Mouse (Mus musculus): ENCODE data around the gene Zfp949. TPM values are rescaled to one million over a fixed set of nuclear protein-coding genes. Genes with fewer than 3 reads are reported as not detected.

Zfp949 gene
- polyA plus RNA-seq (2011; ENCODE audit: insufficient read length, low read depth, missing spikeins), result 5.3 and 8.8 TPM in 2 replicates

DNA sequence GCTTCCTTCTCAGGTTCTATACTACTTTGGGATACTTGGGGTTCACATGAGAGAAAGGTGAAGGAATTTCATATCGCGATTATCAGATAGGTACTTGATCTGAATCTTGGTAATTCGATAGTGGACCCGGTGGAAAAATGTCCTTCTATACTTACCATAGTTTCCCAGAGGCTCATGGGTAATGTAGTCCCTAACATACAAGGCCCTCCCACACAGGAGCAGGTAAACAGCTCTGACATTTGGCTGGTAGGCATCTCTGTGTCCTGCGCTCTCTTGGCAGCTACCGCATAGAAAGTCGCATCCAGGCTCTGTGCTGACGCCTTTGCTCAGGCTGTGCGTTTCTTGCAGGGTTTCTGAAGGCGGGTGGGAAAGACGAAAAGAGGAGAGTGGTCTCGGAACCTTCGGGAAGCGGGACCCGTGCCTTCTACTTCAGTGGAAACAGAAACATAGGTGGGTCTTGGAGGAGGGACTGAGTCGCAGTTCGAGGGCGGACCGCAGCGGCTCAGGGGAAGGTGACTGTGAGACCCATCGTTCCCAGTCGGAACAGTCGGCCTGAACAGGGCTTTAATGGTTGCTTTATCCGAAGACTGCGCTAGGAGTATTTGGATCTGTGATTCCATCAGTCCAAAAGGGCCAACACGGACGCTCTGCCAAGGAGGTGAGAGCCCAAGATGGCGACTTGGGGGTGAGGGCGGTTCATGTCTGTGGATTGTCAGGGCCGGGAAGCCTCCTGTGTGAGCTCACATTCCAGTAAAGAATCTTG lies at the start of gene Zfp949:
TSS of gene Zfp949 (plus strand) at position 170 of the 763 bp plus-strand sequence.
- peak within 1 kb of the TSS; percentile 97 for H3K4me3 ChIP-seq (ENCODE audit: insufficient read depth, low read length)
- peak; percentile 64 for TF ChIP-seq POLR2A (IDR thresholded peaks at IDR 0.05; ENCODE audit: low read depth, low read length)
- TF ChIP-seq CTCF (IDR thresholded peaks at IDR 0.05; ENCODE audit: borderline replicate concordance, insufficient read depth, low read length), result no peak
- peak within 1 kb of the TSS; percentile 83 for H3K27ac ChIP-seq (ENCODE audit: insufficient read depth, low read length)
- H3K4me1 ChIP-seq (ENCODE audit: control insufficient read depth, insufficient read depth, low read length), result no peaks in the 10 kb centered on the region

- Histone ChIP-seq H3K4me1 (ENCODE audit: control insufficient read depth, insufficient read depth, low read length) (no peaks in the 10 kb centered on the region), H3K27ac (ENCODE audit: insufficient read depth, low read length) (no peak overlapping the region), H3K4me3 (ENCODE audit: insufficient read depth, low read length) (no peak overlapping the region)
- TF ChIP-seq POLR2A (IDR thresholded peaks at IDR 0.05; ENCODE audit: low read depth, low read length), result no peak
- no peak for TF ChIP-seq CTCF (IDR thresholded peaks at IDR 0.05; ENCODE audit: borderline replicate concordance, insufficient read depth, low read length)
These were observed 47.7 kb upstream of the Zfp949 start for GRCm38 (mm10) chr9:88500112-88500511.

GRCm38 (mm10) chr9:88501846-88502245 lies 46.0 kb upstream of the Zfp949 start:
- Histone ChIP-seq H3K4me1 (ENCODE audit: control insufficient read depth, insufficient read depth, low read length) (no peaks in the 10 kb centered on the region), H3K27ac (ENCODE audit: insufficient read depth, low read length) (no peak overlapping the region), H3K4me3 (ENCODE audit: insufficient read depth, low read length) (no peak overlapping the region)
- TF ChIP-seq CTCF (IDR thresholded peaks at IDR 0.05; ENCODE audit: borderline replicate concordance, insufficient read depth, low read length) (no peak), POLR2A (IDR thresholded peaks at IDR 0.05; ENCODE audit: low read depth, low read length) (no peak)

DNA sequence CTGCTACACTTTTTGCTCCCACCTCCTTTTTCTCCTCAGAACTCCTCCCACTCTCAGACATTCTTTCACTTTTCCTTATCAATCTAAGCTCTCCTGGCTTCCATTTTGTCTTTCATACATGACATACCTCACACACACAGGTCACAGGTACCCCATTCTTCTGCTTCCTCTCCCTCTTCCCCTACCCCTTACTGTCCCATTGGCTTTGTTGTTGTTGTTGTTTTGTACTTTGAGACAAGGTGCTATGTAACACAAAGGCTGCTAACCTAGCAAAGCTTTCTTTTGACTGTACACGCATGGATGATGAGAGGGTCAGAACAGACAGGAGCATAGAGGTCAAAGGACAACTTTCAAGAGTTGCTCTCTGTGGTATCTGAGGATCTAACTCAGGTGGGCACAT lies 32.3 kb upstream of the Zfp949 start:
- H3K27ac ChIP-seq (ENCODE audit: insufficient read depth, low read length), result no peak overlapping the region

DNA sequence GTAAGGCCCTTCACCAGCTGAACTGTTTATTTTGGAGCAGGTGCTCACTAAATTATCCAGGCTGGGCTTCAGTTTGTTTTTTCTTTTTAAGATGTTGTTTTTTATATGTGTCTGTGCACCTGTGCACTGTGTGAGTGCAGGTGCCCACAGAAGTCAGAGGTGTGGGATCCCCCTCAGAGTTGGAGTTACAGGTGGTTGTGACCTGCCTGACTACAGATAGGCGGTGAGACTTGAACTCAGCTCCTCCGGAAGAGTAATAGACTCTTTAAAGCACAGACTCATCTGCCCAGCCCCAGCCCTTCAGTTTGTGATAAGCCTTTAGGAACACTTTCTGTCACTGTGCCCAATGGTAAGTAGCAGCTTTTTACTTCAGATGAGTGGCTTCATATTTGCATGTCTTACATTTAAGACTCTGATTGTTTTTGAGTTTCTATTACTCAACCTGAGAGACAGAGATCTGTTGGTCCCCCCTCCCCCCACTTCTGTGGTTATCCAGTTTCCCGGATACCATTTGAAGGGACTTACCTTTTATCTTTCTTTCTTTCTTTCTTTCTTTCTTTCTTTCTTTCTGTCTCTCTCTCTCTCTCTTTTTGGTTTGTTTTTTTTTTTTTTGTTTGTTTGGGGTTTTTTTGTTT lies 31.3 kb upstream of the Zfp949 start:
- Histone ChIP-seq H3K4me1 (ENCODE audit: control insufficient read depth, insufficient read depth, low read length) (no peaks in the 10 kb centered on the region), H3K27ac (ENCODE audit: insufficient read depth, low read length) (no peak overlapping the region), H3K4me3 (ENCODE audit: insufficient read depth, low read length) (no peak overlapping the region)
- TF ChIP-seq POLR2A (IDR thresholded peaks at IDR 0.05; ENCODE audit: low read depth, low read length) (no peak), CTCF (IDR thresholded peaks at IDR 0.05; ENCODE audit: borderline replicate concordance, insufficient read depth, low read length) (no peak)

More for the DNA sequence above, 32.3 kb upstream of the Zfp949 start:
- Histone ChIP-seq H3K4me1 (ENCODE audit: control insufficient read depth, insufficient read depth, low read length) (no peaks in the 10 kb centered on the region), H3K4me3 (ENCODE audit: insufficient read depth, low read length) (no peak overlapping the region)
- no peak for TF ChIP-seq POLR2A (IDR thresholded peaks at IDR 0.05; ENCODE audit: low read depth, low read length)
- TF ChIP-seq CTCF (IDR thresholded peaks at IDR 0.05; ENCODE audit: borderline replicate concordance, insufficient read depth, low read length), result no peak

- H3K4me1 ChIP-seq (ENCODE audit: control insufficient read depth, insufficient read depth, low read length), result no peaks in the 10 kb centered on the region
- no peak overlapping the region for H3K4me3 ChIP-seq (ENCODE audit: insufficient read depth, low read length)
- no peak overlapping the region for H3K27ac ChIP-seq (ENCODE audit: insufficient read depth, low read length)
- TF ChIP-seq CTCF (IDR thresholded peaks at IDR 0.05; ENCODE audit: borderline replicate concordance, insufficient read depth, low read length) (no peak), POLR2A (IDR thresholded peaks at IDR 0.05; ENCODE audit: low read depth, low read length) (peak; percentile 46)
These were observed 28.3 kb upstream of the Zfp949 start for GRCm38 (mm10) chr9:88519390-88520121.

GRCm38 (mm10) chr9:88520122-88520848 lies 27.5 kb upstream of the Zfp949 start:
- H3K27ac ChIP-seq (ENCODE audit: insufficient read depth, low read length), result peak overlapping the region; percentile 19; the same call in 1 of the 2 replicates
- peak; percentile 51 for TF ChIP-seq POLR2A (IDR thresholded peaks at IDR 0.05; ENCODE audit: low read depth, low read length)
- TF ChIP-seq CTCF (IDR thresholded peaks at IDR 0.05; ENCODE audit: borderline replicate concordance, insufficient read depth, low read length), result no peak
- peak overlapping the region; percentile 100 for H3K4me3 ChIP-seq (ENCODE audit: insufficient read depth, low read length)
- no peaks in the 10 kb centered on the region for H3K4me1 ChIP-seq (ENCODE audit: control insufficient read depth, insufficient read depth, low read length)

DNA sequence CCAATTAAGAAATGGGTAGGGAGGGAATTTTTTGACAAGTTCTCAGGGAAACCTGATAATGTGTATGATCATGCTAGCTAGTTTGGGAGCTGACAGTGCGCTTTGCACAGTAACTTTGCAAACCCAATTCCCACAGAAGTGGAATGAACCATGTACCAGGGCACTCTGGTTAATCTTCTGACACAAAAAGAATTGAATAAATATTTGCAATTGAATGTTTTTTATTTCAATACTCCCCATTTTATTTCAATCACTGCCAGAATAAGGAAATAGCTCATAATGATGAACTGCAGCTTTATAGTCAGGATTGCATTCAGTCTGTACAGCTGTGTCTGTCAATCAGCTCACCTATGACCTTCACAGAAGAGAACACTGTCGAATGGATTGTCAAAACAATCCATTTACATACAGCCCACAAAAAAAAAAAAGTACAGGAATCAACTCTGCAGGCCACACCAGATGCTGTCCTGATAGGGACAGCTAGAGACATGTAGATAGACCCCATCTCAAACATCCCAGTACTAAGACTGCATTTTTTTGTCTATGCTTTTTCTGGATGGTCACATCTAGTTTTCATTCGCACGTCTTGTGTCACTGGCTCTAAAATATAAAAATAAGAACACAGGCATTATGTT lies 26.9 kb upstream of the Zfp949 start:
- Histone ChIP-seq H3K27ac (ENCODE audit: insufficient read depth, low read length) (0 out of 2 replicates have a peak overlapping the region, but pooled peaks have one; percentile 19), H3K4me3 (ENCODE audit: insufficient read depth, low read length) (peak overlapping the region; percentile 100), H3K4me1 (ENCODE audit: control insufficient read depth, insufficient read depth, low read length) (no peaks in the 10 kb centered on the region)
- TF ChIP-seq CTCF (IDR thresholded peaks at IDR 0.05; ENCODE audit: borderline replicate concordance, insufficient read depth, low read length) (no peak), POLR2A (IDR thresholded peaks at IDR 0.05; ENCODE audit: low read depth, low read length) (no peak)
